ENCODE assay signal across 19 mouse cellular contexts in genomic region chr6:89402406-89402805, GRCm38 (mm10).
"Had no signal": no experiment of that assay in that cellular context is flagged by ENCODE, and none has a peak within 500 bp of the region (broad histone marks: within the 10 kb centered on the region; RNA-seq: fewer than 3 reads in every experiment).

No protein-coding gene starts in this region.

- H3K9ac ChIP-seq: kidney, embryonic 15.5 days; limb, embryonic 12.5 days; limb, embryonic 15.5 days; liver, embryonic 13.5 days; stomach, embryonic 15.5 days had no signal

- H3K4me3 ChIP-seq: kidney, embryonic 15.5 days; limb, embryonic 12.5 days; limb, embryonic 15.5 days; liver, embryonic 13.5 days; stomach, embryonic 15.5 days had no signal

- H3K4me1 ChIP-seq: kidney, embryonic 15.5 days; limb, embryonic 15.5 days; stomach, embryonic 15.5 days had no signal

- H3K9me3 ChIP-seq: kidney, embryonic 15.5 days; limb, embryonic 12.5 days; limb, embryonic 15.5 days; liver, embryonic 13.5 days; stomach, embryonic 15.5 days had no signal

- H3K27me3 ChIP-seq: kidney, embryonic 15.5 days; limb, embryonic 12.5 days; limb, embryonic 15.5 days; liver, embryonic 13.5 days; stomach, embryonic 15.5 days had no signal

- H3K36me3 ChIP-seq: kidney, embryonic 15.5 days; limb, embryonic 12.5 days; liver, embryonic 13.5 days; stomach, embryonic 15.5 days had no signal

- H3K27ac ChIP-seq: kidney, embryonic 15.5 days; limb, embryonic 12.5 days; limb, embryonic 15.5 days; liver, embryonic 13.5 days; stomach, embryonic 15.5 days had no signal

- H3K4me2 ChIP-seq: kidney, embryonic 15.5 days; limb, embryonic 12.5 days; limb, embryonic 15.5 days; liver, embryonic 13.5 days; midbrain, embryonic 11.5 days; stomach, embryonic 15.5 days had no signal

- DNase-seq: kidney, adult 2 months; kidney, postnatal 10 days; kidney, postnatal 4 days; layer of hippocampus, adult 9-11 months; left cerebral cortex, postnatal 4 days; liver, embryonic 13.5 days; lung, adult 2 months; lung, postnatal 14 days; lung, postnatal 4 days; midbrain, embryonic 14.5 days; right cerebral cortex, postnatal 25 days; spleen, adult 18-20 months; thymus, postnatal 25 days had no signal

- ATAC-seq: intestine, postnatal 0 days had no signal
